In genomic region chr2:163592084-163592483, GRCm38 (mm10) we compare ENCODE assay signal across 9 mouse cellular contexts. TPM values are rescaled to one million over a fixed set of nuclear protein-coding genes. Genes with fewer than 3 reads are reported as not detected.
DNase-seq lines count a peak whose midpoint lies in the region; ATAC-seq lines count a peak whose summit lies in the region.
"Had no signal": no experiment of that assay in that cellular context is flagged by ENCODE, and none has a peak within 500 bp of the region (broad histone marks: within the 10 kb centered on the region; RNA-seq: fewer than 3 reads in every experiment).

No protein-coding gene starts in this region.

- H3K36me3 ChIP-seq in hindbrain, embryonic 11.5 days (ENCODE audit: control insufficient read depth, insufficient read depth, low read length), result no peaks in the 10 kb centered on the region
- H3K36me3 ChIP-seq in hindbrain, embryonic 12.5 days, result no peaks in the 10 kb centered on the region

- H3K27ac ChIP-seq in hindbrain, embryonic 11.5 days (ENCODE audit: low read depth, low read length), result no peak overlapping the region
- H3K27ac ChIP-seq in hindbrain, embryonic 12.5 days, result no peak overlapping the region

- H3K9ac ChIP-seq in hindbrain, embryonic 11.5 days (ENCODE audit: low read depth, low read length), result no peak overlapping the region
- H3K9ac ChIP-seq in hindbrain, embryonic 12.5 days, result no peak overlapping the region

- no peak overlapping the region for H3K4me2 ChIP-seq in hindbrain, embryonic 11.5 days (replicated peaks; ENCODE audit: low read depth, low read length)
- H3K4me2 ChIP-seq in hindbrain, embryonic 12.5 days (replicated peaks), result no peak overlapping the region

- no peak overlapping the region for H3K4me3 ChIP-seq in hindbrain, embryonic 11.5 days (ENCODE audit: low read depth, low read length)
- no peak overlapping the region for H3K4me3 ChIP-seq in hindbrain, embryonic 12.5 days

- H3K27me3 ChIP-seq in hindbrain, embryonic 11.5 days (ENCODE audit: control insufficient read depth, insufficient read depth, low read length), result no peaks in the 10 kb centered on the region
- H3K27me3 ChIP-seq in hindbrain, embryonic 12.5 days, result no peaks in the 10 kb centered on the region; the same call in 1 of the 2 replicates

- WGBS in hindbrain, embryonic 11.5 days, result 73% methylated on average over 1 of the region's 1 CpGs
- 73% methylated on average over 1 of the region's 1 CpGs for WGBS in hindbrain, embryonic 12.5 days

- ATAC-seq in hindbrain, embryonic 11.5 days (ENCODE audit: low FRiP score), result no peak
- ATAC-seq in hindbrain, embryonic 12.5 days (ENCODE audit: low FRiP score), result no peak

- H3K9me3 ChIP-seq in hindbrain, embryonic 11.5 days (ENCODE audit: control insufficient read depth, low read length), result no peaks in the 10 kb centered on the region
- no peaks in the 10 kb centered on the region for H3K9me3 ChIP-seq in hindbrain, embryonic 12.5 days (replicated peaks)

- DNase-seq in hindbrain, embryonic 11.5 days (ENCODE audit: low spot score), result peak; percentile 30
- DNase-seq in right cerebral cortex, postnatal 14 days, result peak; percentile 43
- DNase-seq in right cerebral cortex, adult 18-20 months, result no peak
- peak; percentile 59 for DNase-seq in c-Kit-positive CD71-positive TER-119-positive erythroid progenitor cells, embryonic 14.5 days (ENCODE audit: low spot score)
- DNase-seq in thymus, postnatal 14 days, result peak; percentile 47
- no peak for DNase-seq in cerebellum, postnatal 36 days
- DNase-seq in gastrocnemius, adult 8-10 months (ENCODE audit: low spot score in 2 of 2), result no peak
- DNase-seq: layer of hippocampus, adult 9-11 months had no signal

- H3K4me1 ChIP-seq in hindbrain, embryonic 11.5 days (replicated peaks; ENCODE audit: control insufficient read depth, insufficient read depth, low read length), result no peaks in the 10 kb centered on the region
- H3K4me1 ChIP-seq in hindbrain, embryonic 12.5 days, result no peaks in the 10 kb centered on the region

RNA-seq across cellular contexts. Expression of gene Ttpal, which starts 10.0 kb away (rescaled TPM):
- polyA plus RNA-seq in hindbrain, embryonic 11.5 days (2014; fragmentation: Nextera tagmentation; extraction: Ambion mirVana), result 40.2 and 42.2 TPM in 2 replicates
- 51.5 and 52.0 TPM in 2 replicates for polyA plus RNA-seq in hindbrain, embryonic 12.5 days (2016; fragmentation: Nextera tagmentation; extraction: Ambion mirVana)
- total RNA-seq in gastrocnemius, adult 8-10 months (2022), result 1 to 10 TPM; 3.1 to 5.2 (median 3.4) TPM

RNA-seq across cellular contexts. Expression of gene Serinc3, which starts 52.8 kb away (rescaled TPM):
- polyA plus RNA-seq in hindbrain, embryonic 11.5 days (2014; fragmentation: Nextera tagmentation; extraction: Ambion mirVana), result 35.7 and 38.4 TPM in 2 replicates
- 36.2 and 38.4 TPM in 2 replicates for polyA plus RNA-seq in hindbrain, embryonic 12.5 days (2016; fragmentation: Nextera tagmentation; extraction: Ambion mirVana)
- total RNA-seq in gastrocnemius, adult 8-10 months (2022), result 100 to 1,000 TPM in 3 of 4 experiments, 10 to 100 TPM in 1; 88.8 to 135 (median 117) TPM

Comparison
In these comparisons a context has a peak if more than half of its experiments do, and no peak if none do; other contexts are left out.
1. DNase-seq: peak in hindbrain, embryonic 11.5 days (single experiment), right cerebral cortex, postnatal 14 days (single experiment), c-Kit-positive CD71-positive TER-119-positive erythroid progenitor cells, embryonic 14.5 days (single experiment) and thymus, postnatal 14 days (single experiment); none in right cerebral cortex, adult 18-20 months (single experiment), cerebellum, postnatal 36 days (0 of 2) and gastrocnemius, adult 8-10 months (0 of 2).